Mouse (Mus musculus) G1E-ER4 (cell line): ENCODE data around the gene Hmcn2. TPM values are rescaled to one million over a fixed set of nuclear protein-coding genes. Genes with fewer than 3 reads are reported as not detected.

ENCODE experiments used
- GATA1 ChIP-seq: IDR thresholded peaks from one replicate; pipeline ENCODE4 v1.8.0; 2012; ENCODE audit warnings: low read length, inconsistent platforms
- polyA plus RNA-seq: library from polyadenylated mRNA; stranded (reverse); fragments of >175 nt; gene quantifications from 2 replicates; pipeline ENCODE4 v1.2.3, GENCODE M21; 2012

The Hmcn2 gene
- polyA plus RNA-seq, 1 experiment = not detected

GRCm38 (mm10) chr2:31472406-31473065, 158.3 kb downstream of the Hmcn2 start:
- TF ChIP-seq GATA1 = no peak

DNA sequence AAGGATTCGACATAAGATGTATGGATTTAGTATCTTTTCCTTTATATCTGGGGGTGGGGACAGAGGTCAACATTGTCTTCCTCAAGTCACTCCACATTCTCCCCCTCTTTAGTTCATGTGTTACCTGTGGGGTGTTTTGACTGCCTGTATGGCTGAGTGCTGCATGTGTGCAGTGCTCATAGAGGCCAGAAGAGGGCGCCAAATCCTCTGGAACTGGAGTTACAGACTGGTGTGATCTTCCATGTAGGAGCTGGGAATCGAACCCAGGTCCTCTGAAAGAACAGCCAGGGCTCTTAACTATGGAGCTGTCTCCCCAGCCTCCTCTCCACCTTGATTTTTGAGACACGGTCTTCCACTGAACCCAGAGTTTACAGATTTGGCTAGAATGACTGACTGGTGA, 159.7 kb downstream of the Hmcn2 start:
- no peak for TF ChIP-seq GATA1

DNA sequence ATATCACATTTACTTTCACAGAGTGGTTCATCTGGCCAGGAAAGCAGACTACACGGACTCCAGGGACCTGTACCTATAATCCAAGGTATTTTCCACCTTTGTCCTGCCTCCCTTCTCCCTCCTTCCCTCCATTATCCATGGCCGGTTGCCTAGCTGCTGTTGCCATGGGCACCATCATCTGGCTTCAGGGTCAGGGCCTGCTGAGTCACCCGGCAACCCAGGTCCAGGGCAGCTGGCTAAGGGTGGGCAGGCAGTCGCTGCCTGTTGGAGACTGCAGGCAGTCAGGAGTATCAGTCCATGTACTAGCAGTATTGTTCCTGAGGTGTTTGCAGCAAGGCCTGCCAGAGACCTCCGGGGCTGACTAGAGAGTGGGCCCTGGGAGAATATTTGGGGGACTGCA, 160.5 kb downstream of the Hmcn2 start:
- no peak for TF ChIP-seq GATA1

DNA sequence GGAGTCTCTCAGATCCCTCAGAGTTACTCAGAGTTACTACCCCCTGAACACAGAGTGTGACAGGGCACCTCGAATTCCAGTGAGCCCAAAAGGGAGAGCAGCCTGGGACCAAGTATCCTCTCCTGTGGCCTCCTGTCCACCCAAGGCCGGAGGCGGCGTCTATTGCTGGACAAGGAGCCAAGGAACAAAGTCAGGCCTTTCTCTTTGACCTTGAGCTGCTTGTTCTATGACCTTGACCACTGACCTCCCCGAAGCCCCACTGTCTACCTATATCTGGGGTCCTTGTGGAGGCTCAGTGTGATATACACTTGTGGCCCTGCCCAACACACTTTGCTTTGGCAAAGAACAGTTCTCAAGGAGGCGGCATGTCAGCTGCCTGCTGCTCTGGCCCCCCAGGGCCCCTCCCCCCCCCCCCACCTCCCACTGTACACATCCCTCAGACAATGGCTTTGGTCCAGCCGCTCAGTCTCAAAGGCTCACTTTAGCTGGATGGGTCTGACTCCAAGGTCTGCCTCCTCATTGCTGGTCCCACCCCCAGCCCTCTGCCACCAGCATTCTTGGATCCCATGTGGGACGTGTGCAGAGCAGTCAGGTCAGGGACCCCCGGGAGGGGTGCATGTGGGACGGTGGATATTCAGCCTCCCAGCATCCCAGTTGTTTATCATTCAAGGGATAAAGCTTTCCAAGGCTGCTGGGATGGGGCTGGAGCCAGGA, 162.0 kb downstream of the Hmcn2 start:
- TF ChIP-seq GATA1 = no peak

DNA sequence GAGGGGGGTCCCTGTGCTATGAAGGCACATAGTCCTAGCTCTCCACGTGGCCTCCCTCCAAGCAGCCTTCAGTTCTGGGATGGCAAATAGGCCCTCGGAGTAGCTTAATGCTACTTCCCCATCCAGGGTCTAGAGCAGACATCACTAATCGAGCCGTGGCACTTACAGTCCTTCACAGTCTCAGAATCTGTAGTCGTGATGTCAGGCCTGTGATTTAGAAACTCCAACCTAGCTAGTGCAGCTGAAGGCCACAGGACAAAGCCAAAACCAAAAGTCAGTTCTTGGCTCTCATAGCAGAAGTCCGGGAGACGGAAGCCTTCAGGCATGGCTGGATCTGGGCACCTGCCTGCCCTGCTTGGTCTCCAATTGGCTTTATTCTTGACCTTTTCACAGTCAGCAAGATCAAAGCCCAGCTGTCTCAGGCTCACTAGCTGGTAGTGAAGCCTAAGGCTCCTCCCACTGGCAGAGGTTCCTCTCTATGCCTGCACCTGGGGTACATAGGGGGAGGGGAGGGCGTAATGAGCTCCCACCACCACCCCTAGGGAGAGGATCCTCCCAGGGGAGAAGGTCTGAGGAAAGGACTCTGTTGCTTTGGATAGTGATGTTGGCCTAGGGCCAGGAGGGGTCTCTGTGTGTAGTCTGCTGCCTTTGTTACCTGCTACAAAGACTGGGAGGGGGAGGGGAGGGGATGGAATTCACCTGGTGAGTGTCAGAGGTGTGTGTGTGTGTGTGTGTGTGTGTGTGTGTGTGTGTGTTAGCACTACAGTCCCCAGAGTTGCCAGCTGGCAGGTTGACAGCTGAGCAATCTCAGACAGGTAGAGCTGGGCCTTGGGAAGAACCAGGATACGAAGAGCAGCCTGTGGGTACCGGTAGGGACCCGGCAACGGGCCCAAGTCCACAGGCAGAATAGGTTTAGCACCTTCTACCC, 163.3 kb downstream of the Hmcn2 start:
- TF ChIP-seq GATA1 = no peak

DNA sequence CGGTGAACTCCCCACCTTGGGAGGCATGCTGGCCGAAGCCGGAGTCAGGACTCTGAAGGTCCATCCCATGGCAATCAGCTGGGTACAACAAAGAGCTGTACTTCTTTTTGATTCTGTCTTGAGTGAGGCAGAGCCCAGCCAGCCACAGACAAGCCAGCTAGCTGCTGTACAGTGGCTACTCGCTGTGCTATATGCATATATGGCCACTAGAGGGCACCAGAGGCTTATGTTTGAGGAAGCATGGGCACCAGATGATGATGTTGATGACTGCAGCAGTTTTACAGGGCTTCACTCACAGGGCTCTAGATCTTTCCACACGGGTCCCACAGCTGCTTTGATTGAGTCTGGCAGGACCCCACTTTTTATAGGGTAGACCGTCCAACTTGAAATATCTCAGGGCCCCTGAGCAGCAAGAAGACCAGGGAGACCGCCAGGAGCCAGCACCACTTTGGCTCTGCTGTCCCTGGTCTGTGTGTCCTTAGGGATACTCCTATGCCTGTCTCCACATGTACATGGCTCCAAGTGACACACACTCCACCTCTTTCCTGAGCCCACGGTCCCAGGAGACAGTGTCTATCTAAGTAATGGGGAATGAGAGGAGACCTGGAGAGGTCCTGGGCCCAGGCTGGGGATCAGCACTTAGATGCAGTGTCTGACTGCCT, 168.8 kb downstream of the Hmcn2 start:
- TF ChIP-seq GATA1 = no peak

- no peak for TF ChIP-seq GATA1
Measured at GRCm38 (mm10) chr2:31484187-31484586, 170.0 kb downstream of the Hmcn2 start.

DNA sequence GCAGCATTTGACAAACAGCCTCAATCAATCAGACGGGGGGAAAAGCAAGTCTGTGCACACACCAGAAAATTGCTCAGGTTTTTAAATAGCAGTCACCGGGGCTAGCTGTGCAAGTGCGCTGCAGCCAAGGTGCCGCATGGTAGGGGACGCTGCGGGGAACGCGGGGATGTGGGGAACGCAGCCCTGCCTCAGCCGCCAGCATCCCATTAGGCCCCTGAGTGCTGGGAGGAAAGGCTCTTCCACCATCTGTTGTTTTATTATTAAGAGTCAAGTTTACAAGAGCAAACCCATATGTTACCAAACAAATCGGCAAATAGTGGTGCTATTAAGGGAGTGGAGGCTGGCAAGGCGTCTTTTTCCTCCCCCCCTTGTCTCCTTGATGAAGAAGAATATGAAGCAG, 175.0 kb downstream of the Hmcn2 start:
- TF ChIP-seq GATA1 = no peak

GRCm38 (mm10) chr2:31490556-31490955, 176.3 kb downstream of the Hmcn2 start:
- TF ChIP-seq GATA1 = no peak

GRCm38 (mm10) chr2:31492308-31492707, 178.1 kb downstream of the Hmcn2 start:
- TF ChIP-seq GATA1 = no peak

DNA sequence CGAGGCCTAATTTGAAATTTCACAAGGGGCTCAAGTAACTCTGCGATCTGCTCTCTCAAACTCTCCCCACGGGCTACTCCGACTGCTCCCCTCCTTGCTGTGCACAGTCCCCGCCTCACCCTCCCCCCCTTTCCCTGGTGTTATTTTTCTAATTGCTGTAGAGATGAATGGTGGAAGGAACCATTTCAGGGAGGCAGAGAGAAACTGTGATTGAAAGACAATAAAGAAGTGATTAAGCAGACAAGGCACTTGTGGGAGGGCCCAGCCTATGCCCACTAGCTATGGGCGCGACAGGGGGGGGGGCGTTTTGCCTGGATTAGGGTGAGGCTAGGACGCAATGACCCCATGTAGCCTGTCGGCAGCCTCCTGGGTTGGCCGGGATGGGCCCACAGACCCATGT, 179.0 kb downstream of the Hmcn2 start:
- no peak for TF ChIP-seq GATA1

- TF ChIP-seq GATA1 = no peak
Measured at GRCm38 (mm10) chr2:31494315-31494714, 180.1 kb downstream of the Hmcn2 start.

GRCm38 (mm10) chr2:31495046-31495476, 180.8 kb downstream of the Hmcn2 start:
- no peak for TF ChIP-seq GATA1

GRCm38 (mm10) chr2:31496141-31496540, 181.9 kb downstream of the Hmcn2 start:
- no peak for TF ChIP-seq GATA1

- no peak for TF ChIP-seq GATA1
Measured at GRCm38 (mm10) chr2:31497113-31497512, 182.9 kb downstream of the Hmcn2 start.

- no peak for TF ChIP-seq GATA1
Measured at GRCm38 (mm10) chr2:31497635-31498034, 183.4 kb downstream of the Hmcn2 start.
